Mouse (Mus musculus): ENCODE results near the gene Sult3a2. TPM values are rescaled to one million over a fixed set of nuclear protein-coding genes. Genes with fewer than 3 reads are reported as not detected.

Sult3a2 gene
- polyA plus RNA-seq (2012; rRNA removed; ENCODE audit: low replicate concordance): not detected in 2 replicates

DNA sequence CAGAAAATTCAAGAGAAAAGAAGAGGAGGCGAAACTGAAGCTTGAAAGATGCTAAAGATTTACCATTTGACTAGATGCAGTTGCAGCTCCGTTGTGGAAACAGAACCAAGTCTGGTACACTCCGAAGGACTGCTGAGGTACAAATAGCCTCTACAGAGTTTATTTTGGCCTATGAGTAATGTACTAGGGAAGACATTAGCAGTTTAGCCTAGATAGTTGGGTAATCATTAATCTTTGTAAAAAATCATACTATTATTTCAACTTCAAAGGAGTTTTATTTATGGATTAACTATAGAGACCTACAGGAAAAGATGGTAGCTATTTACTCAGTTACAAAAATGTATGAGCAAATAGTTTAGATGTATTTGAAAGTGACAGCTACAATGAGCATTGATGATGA, at the start of gene Sult3a2:
TSS of gene Sult3a2 (minus strand) at position 101 of the 400 bp plus-strand sequence.

Other genes starting within 250 kb of the Sult3a2 start
- gene Clvs2, start 161.9 kb downstream of the Sult3a2 start, polyA plus RNA-seq (2012; rRNA removed; ENCODE audit: low replicate concordance): 0.10 and 0.32 TPM in 2 replicates
- gene Sult3a1, start 71.0 kb upstream of the Sult3a2 start, polyA plus RNA-seq (2012; rRNA removed; ENCODE audit: low replicate concordance): not detected in 2 replicates
- not detected in 2 replicates for gene Rsph4a, start 118.4 kb upstream of the Sult3a2 start, polyA plus RNA-seq (2012; rRNA removed; ENCODE audit: low replicate concordance)
- gene Zup1, start 164.6 kb upstream of the Sult3a2 start, polyA plus RNA-seq (2012; rRNA removed; ENCODE audit: low replicate concordance): 3.6 and 6.7 TPM in 2 replicates
- 31.9 and 52.1 TPM in 2 replicates for gene Rwdd1, start 232.9 kb upstream of the Sult3a2 start, polyA plus RNA-seq (2012; rRNA removed; ENCODE audit: low replicate concordance)